Mouse (Mus musculus) erythroblast, adult 5-6 weeks (primary cell): ENCODE measurements around the gene Rpl9-ps1. TPM values are rescaled to one million over a fixed set of nuclear protein-coding genes. Genes with fewer than 3 reads are reported as not detected.

Experiments used
- ATAC-seq: replicated peaks from 2 replicates; pipeline ENCODE4 v1.8.0; 2016; ENCODE audit warnings: moderate number of reproducible peaks, mild to moderate bottlenecking, moderate TSS enrichment, inconsistent platforms; ENCODE audit not compliant: poor library complexity, low FRiP score, severe bottlenecking
- total RNA-seq, 2 experiments: library from RNA; stranded (forward) in 1 of 2; stranded (reverse) in 1 of 2; fragments of 150-400 nt in 1 of 2; fragments of 200-764, 138-1000 nt in 1 of 2; gene quantifications; 2 replicates each; pipeline versions ENCODE4 v1.2.3 to v1.2.4; 2015 to 2017; ENCODE audit warnings: low replicate concordance in 2 of 2

Gene Rpl9-ps1
- total RNA-seq (2015; ENCODE audit: low replicate concordance) (not detected in 2 replicates), total RNA-seq (2017; ENCODE audit: low replicate concordance) (not detected in 2 replicates)

GRCm38 (mm10) chr11:83645521-83645920, at the start of gene Rpl9-ps1:
Rpl9-ps1 (minus strand) TSS chr11:83645621.
- no peak for ATAC-seq

- no peak for ATAC-seq
Measured at GRCm38 (mm10) chr11:83692008-83692407, 46.6 kb upstream of the Rpl9-ps1 start.

DNA sequence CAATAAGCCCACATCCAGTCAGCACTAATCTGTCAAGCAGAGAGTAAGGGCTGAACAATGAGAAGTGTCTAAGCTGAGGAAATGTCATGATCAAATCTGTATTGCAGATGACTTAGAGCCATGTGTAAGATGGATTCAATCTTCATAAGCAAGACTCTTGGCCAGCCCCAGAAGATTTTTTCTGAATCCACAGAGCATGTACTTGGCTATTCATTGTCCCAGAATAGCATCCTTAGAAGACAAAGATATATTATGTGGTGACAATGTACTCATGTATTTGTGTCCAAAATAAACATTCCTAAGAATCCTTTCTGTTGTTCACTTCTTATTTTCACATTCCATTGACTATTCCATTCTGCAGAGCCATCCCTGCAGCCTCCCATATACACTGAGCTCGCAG, 44.5 kb upstream of the Rpl9-ps1 start:
- no peak for ATAC-seq

DNA sequence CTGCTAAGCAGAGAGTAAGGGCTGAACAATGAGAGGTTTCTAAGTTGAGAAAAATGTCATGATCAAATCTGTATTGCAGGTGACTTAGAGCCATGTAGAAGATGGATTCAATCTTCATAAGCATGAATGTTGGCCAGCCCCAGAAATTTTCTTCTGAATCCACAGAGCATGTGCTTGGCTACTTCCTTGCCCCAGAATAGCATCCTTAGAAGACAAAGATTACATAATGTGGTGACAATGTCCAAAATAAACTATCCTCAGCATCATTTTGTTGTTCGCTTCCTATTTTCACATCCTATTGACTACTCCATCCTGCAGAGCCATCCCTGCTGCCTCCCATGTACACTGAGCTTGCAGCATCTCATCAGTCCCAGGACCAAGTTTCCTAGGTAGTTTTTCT, 30.2 kb upstream of the Rpl9-ps1 start:
- ATAC-seq: no peak

DNA sequence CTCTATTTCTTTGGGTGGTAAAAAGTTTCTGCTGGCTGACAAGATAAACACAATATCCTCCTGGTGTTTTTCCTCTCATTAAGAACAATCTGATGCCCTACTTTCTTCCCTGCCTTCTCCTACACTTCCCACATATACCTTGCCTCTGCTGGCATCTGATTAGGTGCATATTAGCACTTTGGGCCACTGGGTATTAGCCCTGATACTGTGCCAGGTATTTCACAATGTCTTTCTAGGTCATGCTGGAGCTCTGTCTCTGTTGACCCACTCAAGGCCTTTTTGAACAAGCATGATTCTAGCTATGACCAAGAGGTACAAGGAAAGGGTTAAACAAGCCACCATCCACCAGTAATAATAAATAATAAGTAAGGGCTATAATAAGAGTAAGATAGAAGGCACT, 26.3 kb upstream of the Rpl9-ps1 start:
- ATAC-seq: no peak

GRCm38 (mm10) chr11:83663532-83663931, 18.1 kb upstream of the Rpl9-ps1 start:
- ATAC-seq: no peak

DNA sequence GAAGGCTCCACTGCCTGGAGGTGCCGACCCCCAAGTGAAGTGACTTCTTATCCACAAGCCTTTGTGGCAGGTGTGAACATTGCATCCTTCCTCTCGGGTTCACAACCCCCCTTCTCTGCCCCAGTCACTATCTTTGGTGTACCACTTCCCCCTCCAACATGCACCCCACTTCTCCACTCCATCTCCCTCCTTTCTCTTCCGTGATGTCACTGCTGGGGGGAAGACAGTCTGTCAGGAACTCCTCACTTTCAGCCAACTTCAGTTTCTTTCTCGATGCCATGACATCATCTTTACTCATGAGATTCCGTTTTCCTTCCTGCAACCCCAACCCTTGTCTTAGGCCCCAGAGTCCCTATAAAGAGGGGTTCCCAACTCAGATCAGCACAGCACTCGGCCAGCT, 16.8 kb upstream of the Rpl9-ps1 start, which contains the start of gene Ccl4:
Gene Ccl4 (plus strand): TSS at position 381 of the 400 bp plus-strand sequence.
- ATAC-seq: no peak

DNA sequence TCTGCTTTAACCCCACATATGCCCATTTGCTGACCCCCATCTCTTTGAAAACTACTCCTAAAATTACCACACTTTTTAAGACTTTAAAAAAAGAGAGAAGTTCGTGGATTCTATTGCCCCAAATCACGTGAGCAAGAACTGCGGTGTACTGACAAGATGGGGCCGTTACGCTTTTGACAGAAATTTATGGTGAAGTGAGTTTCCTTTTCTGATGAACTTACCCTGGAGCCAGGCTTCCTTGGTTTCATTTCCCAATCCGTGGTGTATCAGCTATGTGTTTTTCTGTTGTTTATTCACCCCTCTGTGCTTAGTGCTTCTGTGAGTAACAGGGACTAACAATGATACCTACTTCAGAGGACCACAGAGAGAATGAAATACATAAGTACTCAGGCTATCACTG, 13.4 kb upstream of the Rpl9-ps1 start:
- no peak for ATAC-seq

DNA sequence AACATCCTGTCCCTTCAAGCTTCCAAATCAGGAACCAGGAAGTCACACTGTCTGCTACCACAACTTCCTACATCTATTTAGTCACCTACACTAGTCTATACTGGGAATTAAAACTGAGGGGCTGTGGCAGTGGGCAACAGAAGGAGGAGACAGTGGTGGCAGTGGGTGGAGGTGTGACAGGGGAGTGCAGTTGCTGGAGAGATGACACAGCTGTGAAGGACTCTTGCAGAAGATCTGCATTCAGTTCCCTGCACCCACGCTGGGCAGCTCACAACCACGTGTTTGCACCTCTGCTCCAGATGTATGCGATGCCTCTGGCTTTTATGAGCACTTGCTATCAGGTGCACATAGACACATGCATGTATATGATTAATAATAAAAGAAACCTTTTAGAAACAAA, 12.1 kb upstream of the Rpl9-ps1 start:
- no peak for ATAC-seq

DNA sequence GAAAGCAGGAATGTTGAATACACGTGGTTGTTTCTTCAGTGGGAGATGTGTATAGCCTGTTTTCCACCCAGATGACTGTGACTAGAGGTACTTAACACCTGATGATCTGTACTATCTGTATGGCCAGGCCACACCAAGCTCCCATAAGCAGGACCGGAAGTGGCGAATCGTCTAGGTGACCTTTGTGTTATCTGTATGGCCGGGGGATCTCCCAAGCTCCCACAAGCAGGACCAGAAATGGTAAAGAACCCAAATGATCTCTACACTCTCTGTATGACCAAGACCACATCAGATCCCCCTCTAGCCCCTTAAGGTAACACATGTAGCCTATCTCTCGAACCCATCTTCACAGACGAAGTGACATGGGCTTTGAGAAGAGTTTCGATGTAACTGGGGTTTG, 9.2 kb upstream of the Rpl9-ps1 start:
- ATAC-seq: no peak

DNA sequence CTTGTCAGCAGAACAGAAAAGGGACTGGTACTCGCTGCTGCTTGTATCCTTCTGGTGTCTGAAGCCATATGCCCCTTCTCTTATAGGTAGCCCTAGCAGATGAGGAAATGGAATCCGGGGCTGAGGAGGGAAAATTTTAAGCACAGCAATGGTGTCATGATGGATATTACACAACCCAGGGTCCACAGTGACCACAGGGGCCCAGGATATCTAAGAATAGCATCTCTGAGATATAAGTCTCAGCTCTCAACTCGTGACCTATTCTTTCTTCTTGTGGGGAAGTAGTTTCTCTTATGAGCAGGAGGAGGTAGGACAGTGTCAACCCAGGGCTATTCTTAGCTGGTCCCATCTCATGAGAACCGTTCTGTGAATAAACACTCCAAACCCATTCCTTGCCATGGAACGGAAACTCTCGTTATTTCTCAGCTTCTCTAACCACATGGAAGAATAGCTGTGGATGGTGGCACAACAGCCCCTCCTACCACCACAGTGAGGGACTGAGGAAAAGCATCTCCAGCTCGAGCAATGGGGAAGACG, 4.0 kb upstream of the Rpl9-ps1 start, which contains the start of gene Ccl3:
Gene Ccl3 (minus strand): TSS at position 51 of the 537 bp plus-strand sequence.
- no peak for ATAC-seq

DNA sequence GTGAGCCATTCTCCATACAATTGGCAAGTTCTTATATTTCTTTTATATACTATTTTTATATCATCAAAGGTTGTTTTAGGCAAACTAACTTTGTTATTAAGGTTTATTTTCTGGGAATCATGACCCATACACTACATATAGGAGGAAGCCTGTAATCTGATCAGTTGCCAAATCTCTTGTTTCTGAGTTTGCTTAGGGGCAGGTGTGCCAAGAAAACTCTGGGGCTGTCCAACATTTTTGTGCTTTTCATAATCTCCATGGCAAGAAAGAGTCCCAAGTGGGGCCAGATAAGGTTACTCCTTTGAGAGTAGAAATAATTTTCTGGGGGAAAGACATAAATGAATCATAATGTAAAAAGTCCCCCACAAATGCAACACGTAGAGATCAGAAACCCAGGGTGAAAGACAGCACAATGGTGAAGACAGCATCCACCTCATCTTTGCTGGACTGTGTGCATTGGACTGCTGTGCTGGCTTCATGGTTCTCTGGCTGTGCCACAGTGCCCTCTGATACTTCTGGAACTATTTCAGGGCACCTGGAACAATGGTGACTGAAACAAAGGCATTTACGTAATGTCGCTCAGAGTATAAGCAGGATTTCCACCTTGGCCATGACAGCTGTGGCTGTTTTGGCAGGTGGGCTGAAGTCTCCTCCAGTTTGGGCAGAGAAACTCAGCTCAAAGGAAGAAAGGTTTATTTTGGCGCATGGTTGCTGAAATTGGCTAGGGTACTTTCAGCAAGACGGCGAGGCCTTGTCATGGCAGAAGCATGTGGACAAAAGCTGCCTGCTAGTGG, 1.1 kb upstream of the Rpl9-ps1 start:
- ATAC-seq: no peak

GRCm38 (mm10) chr11:83641216-83641615, 4.2 kb downstream of the Rpl9-ps1 start:
- no peak for ATAC-seq

DNA sequence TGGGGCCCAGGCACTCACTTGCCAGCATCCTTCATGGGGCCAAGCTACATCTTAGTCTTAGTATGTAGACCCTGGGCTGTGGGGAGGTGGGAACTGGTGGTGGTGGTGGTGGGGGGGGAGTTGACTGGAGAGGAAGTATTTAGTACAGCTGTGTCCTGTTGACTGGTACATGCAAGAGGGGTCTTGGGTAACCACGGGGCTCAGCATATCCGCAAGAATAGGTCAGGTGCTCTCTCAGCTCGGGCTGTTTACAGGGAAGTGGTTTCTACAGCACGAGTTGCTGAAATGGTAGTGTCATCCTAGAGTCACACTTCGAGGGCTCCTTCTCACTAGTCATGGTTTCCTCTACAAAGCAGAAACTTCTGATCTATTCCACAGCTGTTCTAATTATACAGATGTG, 5.3 kb downstream of the Rpl9-ps1 start:
- ATAC-seq: no peak

- no peak for ATAC-seq
Measured at GRCm38 (mm10) chr11:83639533-83639932, 5.9 kb downstream of the Rpl9-ps1 start.

GRCm38 (mm10) chr11:83638934-83639333, 6.5 kb downstream of the Rpl9-ps1 start:
- no peak for ATAC-seq

- no peak for ATAC-seq
Measured at GRCm38 (mm10) chr11:83636742-83637235, 8.6 kb downstream of the Rpl9-ps1 start.

GRCm38 (mm10) chr11:83634898-83635297, 10.5 kb downstream of the Rpl9-ps1 start:
- no peak for ATAC-seq

DNA sequence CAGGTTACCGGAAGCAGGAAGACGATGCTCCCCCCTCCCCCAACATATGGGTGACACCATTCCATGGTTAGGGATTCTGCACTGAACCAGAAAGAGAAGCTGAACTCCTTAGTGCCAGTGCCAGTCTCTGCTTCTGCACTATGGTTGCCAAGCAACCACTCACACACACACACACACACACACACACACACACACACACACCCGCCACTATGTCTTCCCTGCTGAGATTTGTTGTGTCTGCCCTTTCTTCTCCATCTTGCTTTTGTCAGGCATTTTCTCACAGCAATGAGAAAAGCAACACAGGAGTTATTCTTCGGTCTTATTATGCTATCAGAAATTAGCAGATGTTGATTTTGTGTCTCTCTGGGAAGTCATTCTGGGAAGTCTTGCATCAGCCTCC, 11.0 kb downstream of the Rpl9-ps1 start:
- no peak for ATAC-seq

- ATAC-seq: no peak
Measured at GRCm38 (mm10) chr11:83632744-83633143, 12.7 kb downstream of the Rpl9-ps1 start.

DNA sequence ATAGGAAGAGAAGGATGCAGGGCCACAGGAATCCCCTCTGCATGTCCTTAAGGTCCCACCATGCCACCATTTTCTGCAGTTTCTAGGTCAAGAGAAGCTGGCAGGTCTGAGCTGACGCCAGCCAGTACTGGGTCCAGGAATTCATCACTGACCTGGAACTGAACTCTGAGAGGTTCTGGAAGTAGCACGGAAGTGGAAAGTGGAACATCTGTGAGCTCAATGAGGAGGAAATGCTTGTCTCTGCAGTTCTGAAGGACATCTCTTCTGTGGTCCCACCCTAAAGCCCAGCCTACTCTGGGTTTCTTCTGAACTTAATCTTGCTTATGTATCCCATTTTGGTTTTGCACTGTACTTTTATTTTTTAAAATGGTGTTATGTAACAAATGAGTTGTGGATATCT, 14.4 kb downstream of the Rpl9-ps1 start:
- ATAC-seq: no peak
